Comparison of ENCODE assay signal across 11 mouse cellular contexts in the genomic region with DNA sequence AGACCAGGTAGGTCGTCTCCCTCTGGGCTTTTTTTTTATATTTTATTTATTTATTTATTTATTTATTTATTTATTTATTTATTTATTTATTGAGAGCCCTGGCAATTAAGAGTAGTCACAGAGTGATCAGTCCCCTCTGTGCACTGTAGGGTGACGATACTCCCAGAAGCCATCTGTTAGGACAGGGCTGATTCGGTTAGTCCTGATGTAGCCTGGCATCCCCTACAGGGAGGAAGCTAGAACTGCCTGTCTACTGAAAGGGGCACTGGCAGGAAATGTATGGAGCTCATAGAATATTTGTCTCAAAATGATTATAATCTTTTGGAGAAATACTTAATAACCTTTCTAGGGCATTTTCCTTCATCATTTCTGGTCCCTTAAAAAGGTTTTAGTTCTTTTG.
A peak's percentile ranks its signal among the peaks of the same experiment; 100 is the strongest.
DNase-seq lines count a peak whose midpoint lies in the region; ATAC-seq and TF ChIP-seq lines count a peak whose summit lies in the region.
"Had no signal": no experiment of that assay in that cellular context is flagged by ENCODE, and none has a peak within 500 bp of the region (broad histone marks: within the 10 kb centered on the region; RNA-seq: fewer than 3 reads in every experiment).

No protein-coding gene starts in this region.

- H3K9ac ChIP-seq in lung, postnatal 0 days (replicated peaks; ENCODE audit: low read depth): no peak overlapping the region
- H3K9ac ChIP-seq in neural tube, embryonic 13.5 days: no peak overlapping the region
- H3K9ac ChIP-seq: heart, embryonic 13.5 days had no signal

- no peak overlapping the region for H3K4me2 ChIP-seq in lung, postnatal 0 days (replicated peaks; ENCODE audit: low read depth, low read length)
- no peak overlapping the region for H3K4me2 ChIP-seq in neural tube, embryonic 13.5 days
- H3K4me2 ChIP-seq: heart, embryonic 13.5 days had no signal

- peak; percentile 67 for DNase-seq in heart, embryonic 10.5 days (ENCODE audit: low spot score)
- DNase-seq in heart, adult 18-20 months: no peak
- DNase-seq in lung, postnatal 0 days (ENCODE audit: low spot score): peak; percentile 36
- no peak for DNase-seq in lung, adult 18-20 months
- DNase-seq in brain, adult 2 months (ENCODE audit: low read depth, low spot score): peak; percentile 62
- DNase-seq in right cerebral cortex, adult 2 months (ENCODE audit: low spot score in 2 of 2): no peak

- no peaks in the 10 kb centered on the region for H3K36me3 ChIP-seq in heart, embryonic 10.5 days
- no peaks in the 10 kb centered on the region for H3K36me3 ChIP-seq in lung, postnatal 0 days (ENCODE audit: insufficient read depth, low read length)
- no peaks in the 10 kb centered on the region for H3K36me3 ChIP-seq in neural tube, embryonic 13.5 days
- H3K36me3 ChIP-seq: G1E; heart, embryonic 13.5 days had no signal

- no peaks in the 10 kb centered on the region for H3K9me3 ChIP-seq in heart, embryonic 10.5 days
- H3K9me3 ChIP-seq in lung, postnatal 0 days (ENCODE audit: low read length): no peaks in the 10 kb centered on the region
- no peaks in the 10 kb centered on the region for H3K9me3 ChIP-seq in neural tube, embryonic 13.5 days
- H3K9me3 ChIP-seq: G1E; heart, embryonic 13.5 days had no signal

- 83% methylated on average over 3 of the region's 3 CpGs for WGBS in heart, embryonic 10.5 days
- 75% methylated on average over 3 of the region's 3 CpGs for WGBS in lung, postnatal 0 days
- 68% methylated on average over 3 of the region's 3 CpGs for WGBS in neural tube, embryonic 13.5 days

- 0 out of 2 replicates have a peak, but pooled peaks have one; percentile 42 for ATAC-seq in lung, postnatal 0 days
- 0 out of 2 replicates have a peak, but pooled peaks have one; percentile 52 for ATAC-seq in neural tube, embryonic 13.5 days (ENCODE audit: low read depth)

- H3K27ac ChIP-seq in heart, embryonic 10.5 days: no peak overlapping the region
- no peak overlapping the region for H3K27ac ChIP-seq in lung, postnatal 0 days (ENCODE audit: low read length)
- H3K27ac ChIP-seq in neural tube, embryonic 13.5 days (replicated peaks): no peak overlapping the region
- H3K27ac ChIP-seq: heart, embryonic 13.5 days; macrophage had no signal

- H3K4me3 ChIP-seq in heart, embryonic 10.5 days: no peak overlapping the region
- no peak overlapping the region for H3K4me3 ChIP-seq in lung, postnatal 0 days (ENCODE audit: low read depth, low read length)
- H3K4me3 ChIP-seq in neural tube, embryonic 13.5 days: no peak overlapping the region
- H3K4me3 ChIP-seq: erythroblast, embryonic 14.5 days; heart, embryonic 13.5 days had no signal

- H3K4me1 ChIP-seq in heart, embryonic 10.5 days: no peaks in the 10 kb centered on the region
- no peaks in the 10 kb centered on the region for H3K4me1 ChIP-seq in lung, postnatal 0 days (ENCODE audit: insufficient read depth, low read depth, low read length)
- H3K4me1 ChIP-seq in neural tube, embryonic 13.5 days (replicated peaks): peaks cover 36% of the 10 kb centered on the region

- no peaks in the 10 kb centered on the region for H3K27me3 ChIP-seq in heart, embryonic 10.5 days (ENCODE audit: insufficient read depth, poor library complexity, severe bottlenecking)
- H3K27me3 ChIP-seq in lung, postnatal 0 days (replicated peaks; ENCODE audit: insufficient read depth, low read length): no peaks in the 10 kb centered on the region
- no peaks in the 10 kb centered on the region for H3K27me3 ChIP-seq in neural tube, embryonic 13.5 days
- H3K27me3 ChIP-seq: heart, embryonic 13.5 days had no signal

- no peak for TF ChIP-seq EP300 in lung, postnatal 0 days (IDR thresholded peaks at IDR 0.05)

- peak; percentile 65 for TF ChIP-seq CTCF in lung, postnatal 0 days (IDR thresholded peaks at IDR 0.05)

Comparison
In these comparisons a context has a peak if more than half of its experiments do, and no peak if none do; other contexts are left out.
1. DNase-seq: peak in heart, embryonic 10.5 days (single experiment), lung, postnatal 0 days (single experiment) and brain, adult 2 months (single experiment); none in heart, adult 18-20 months (0 of 2), lung, adult 18-20 months (0 of 2) and right cerebral cortex, adult 2 months (0 of 2).